Comparison of ENCODE assay signal across 8 mouse cellular contexts in the genomic region with DNA sequence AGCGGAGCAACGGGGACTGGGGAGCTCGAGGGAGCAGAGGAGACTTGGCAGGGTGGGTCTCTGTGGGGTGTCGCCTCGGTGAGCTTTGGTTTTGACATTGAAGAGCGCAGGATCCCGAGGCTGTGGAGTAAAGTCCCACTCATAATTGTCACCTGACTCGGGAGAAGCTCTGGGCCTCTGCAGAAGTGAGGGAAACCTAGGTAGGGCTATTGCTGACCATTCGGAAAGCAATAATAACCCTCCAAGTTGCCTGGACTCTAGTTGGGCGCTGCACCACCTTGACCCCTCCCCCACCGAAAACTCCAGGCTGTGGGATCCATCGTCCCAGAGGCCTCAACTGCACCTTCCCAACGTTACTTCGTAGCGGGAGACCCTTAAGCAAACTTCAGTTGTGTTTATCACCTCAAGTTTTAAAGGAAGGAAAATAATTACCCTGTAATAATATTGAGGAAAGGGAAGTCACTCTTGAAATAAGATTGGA. TPM values are rescaled to one million over a fixed set of nuclear protein-coding genes. Genes with fewer than 3 reads are reported as not detected.
A peak's percentile ranks its signal among the peaks of the same experiment; 100 is the strongest.
DNase-seq lines count a peak whose midpoint lies in the region; ATAC-seq and TF ChIP-seq lines count a peak whose summit lies in the region.

No protein-coding gene starts in this region.

- H3K9ac ChIP-seq in embryonic facial prominence, embryonic 11.5 days (replicated peaks; ENCODE audit: low read length): peak overlapping the region; percentile 27
- H3K9ac ChIP-seq in hindbrain, postnatal 0 days (replicated peaks; ENCODE audit: low read length): peak overlapping the region; percentile 71

- TF ChIP-seq CTCF in layer of hippocampus, adult 2 months (conservative IDR thresholded peaks at IDR 0.05): no peak
- no peak for TF ChIP-seq CTCF in hindbrain, postnatal 0 days (IDR thresholded peaks at IDR 0.05; ENCODE audit: low read depth)

- WGBS in embryonic facial prominence, embryonic 11.5 days: 3% methylated on average over 15 of the region's 15 CpGs
- WGBS in hindbrain, postnatal 0 days: under 1% methylated on average over 15 of the region's 15 CpGs

- no peaks in the 10 kb centered on the region for H3K27me3 ChIP-seq in embryonic facial prominence, embryonic 11.5 days (ENCODE audit: control insufficient read depth, insufficient read depth, low read length)
- no peaks in the 10 kb centered on the region for H3K27me3 ChIP-seq in hindbrain, postnatal 0 days (ENCODE audit: insufficient read depth, low read length)

- peak overlapping the region; percentile 96 for H3K4me3 ChIP-seq in layer of hippocampus, adult 2 months
- H3K4me3 ChIP-seq in embryonic facial prominence, embryonic 11.5 days (ENCODE audit: low read depth, low read length): peak overlapping the region; percentile 50
- H3K4me3 ChIP-seq in hindbrain, postnatal 0 days (ENCODE audit: low read length): peak overlapping the region; percentile 81

- no peak for DNase-seq in layer of hippocampus, adult 2 months (ENCODE audit: low spot score in 2 of 2)
- DNase-seq in layer of hippocampus, adult 8-10 months (ENCODE audit: low spot score in 2 of 2): no peak
- DNase-seq in embryonic facial prominence, embryonic 11.5 days (ENCODE audit: low spot score): peak; percentile 38
- no peak for DNase-seq in hindbrain, postnatal 0 days (ENCODE audit: low spot score)
- no peak for DNase-seq in MN1 (ENCODE audit: low spot score)
- no peak for DNase-seq in right cerebral cortex, postnatal 25 days
- DNase-seq in thymus, adult 18-20 months: no peak

- ATAC-seq in embryonic facial prominence, embryonic 11.5 days (replicated peaks; ENCODE audit: insufficient number of reproducible peaks, low FRiP score, low TSS enrichment, low read depth): no peak
- no peak; the same call in 1 of the 2 replicates for ATAC-seq in hindbrain, postnatal 0 days
- ATAC-seq in megakaryocyte progenitor cell, adult 5-6 weeks (replicated peaks; ENCODE audit: poor library complexity): peak; percentile 40

- peak overlapping the region; percentile 82 for H3K27ac ChIP-seq in layer of hippocampus, adult 2 months
- no peak overlapping the region for H3K27ac ChIP-seq in embryonic facial prominence, embryonic 11.5 days (replicated peaks; ENCODE audit: low read depth, low read length)
- H3K27ac ChIP-seq in hindbrain, postnatal 0 days: peak overlapping the region; percentile 74

- H3K36me3 ChIP-seq in embryonic facial prominence, embryonic 11.5 days (replicated peaks; ENCODE audit: control insufficient read depth, insufficient read depth, low read depth, low read length): no peaks in the 10 kb centered on the region
- no peaks in the 10 kb centered on the region for H3K36me3 ChIP-seq in hindbrain, postnatal 0 days (ENCODE audit: insufficient read depth, low read length)

- no peaks in the 10 kb centered on the region for H3K9me3 ChIP-seq in embryonic facial prominence, embryonic 11.5 days (replicated peaks; ENCODE audit: control insufficient read depth, low read length)
- no peaks in the 10 kb centered on the region for H3K9me3 ChIP-seq in hindbrain, postnatal 0 days (ENCODE audit: low read length)

- no peaks in the 10 kb centered on the region for H3K4me1 ChIP-seq in embryonic facial prominence, embryonic 11.5 days (ENCODE audit: control insufficient read depth, insufficient read depth, low read length)
- H3K4me1 ChIP-seq in hindbrain, postnatal 0 days (ENCODE audit: insufficient read depth, low read length): 0 out of 2 replicates have a peak, but pooled peaks cover 4% of the 10 kb centered on the region

- peak overlapping the region; percentile 34 for H3K4me2 ChIP-seq in embryonic facial prominence, embryonic 11.5 days (ENCODE audit: low read depth, low read length)
- H3K4me2 ChIP-seq in hindbrain, postnatal 0 days (ENCODE audit: low read depth, low read length): peak overlapping the region; percentile 88

RNA-seq across cellular contexts. Expression of a gene that starts 0.3 kb away (rescaled TPM):
- 10 to 100 TPM; 55.0 to 55.9 TPM for total RNA-seq in layer of hippocampus, adult 2 months (2021)
- 10 to 100 TPM; 53.4 to 60.9 (median 56.2) TPM for total RNA-seq in layer of hippocampus, adult 8-10 months (2022)
- 75.8 and 84.6 TPM in 2 replicates for polyA plus RNA-seq in embryonic facial prominence, embryonic 11.5 days (2014; fragmentation: Nextera tagmentation; extraction: Ambion mirVana)
- total RNA-seq in hindbrain, postnatal 0 days (2014; rRNA removed): 21.2 and 24.4 TPM in 2 replicates
- 34.2 and 35.2 TPM in 2 replicates for polyA plus RNA-seq in hindbrain, postnatal 0 days (2015; fragmentation: Nextera tagmentation; extraction: Ambion mirVana)
- 19.0 and 22.5 TPM in 2 replicates for total RNA-seq in megakaryocyte progenitor cell, adult 5-6 weeks (2015)
- total RNA-seq in megakaryocyte progenitor cell, adult 5-6 weeks (2017): 27.9 and 30.9 TPM in 2 replicates
